Mouse (Mus musculus): ENCODE results near the gene Pkmyt1. TPM values are rescaled to one million over a fixed set of nuclear protein-coding genes. Genes with fewer than 3 reads are reported as not detected.

The Pkmyt1 gene
- polyA plus RNA-seq, 1 experiment from 2014 or later, result 67.6 TPM

DNA sequence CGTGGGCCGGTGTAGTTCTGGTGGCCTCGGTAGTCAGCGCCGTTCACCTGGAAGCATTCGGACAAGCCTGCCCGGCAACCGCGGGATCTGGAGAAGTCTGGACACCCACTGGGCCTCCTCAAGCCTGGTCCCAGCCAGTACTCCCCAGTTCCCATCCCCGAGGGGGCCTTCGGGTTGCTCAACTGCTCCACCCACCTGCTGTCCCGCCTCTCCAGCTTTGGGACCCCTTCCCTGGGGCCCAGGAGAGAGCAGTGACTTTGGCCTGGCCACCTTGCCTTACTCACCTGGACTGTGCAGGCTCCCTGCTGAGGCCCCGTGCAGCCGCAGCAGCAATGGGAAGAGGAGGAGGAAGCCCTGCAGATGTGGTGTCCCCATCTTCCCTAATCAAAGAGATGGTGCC lies 18.5 kb downstream of the Pkmyt1 start:
- Histone ChIP-seq H3K36me3 (no peaks in the 10 kb centered on the region; the same call in 1 of the 2 replicates), H3K27me3 (ENCODE audit: low read depth, poor library complexity, severe bottlenecking) (peaks cover 88% of the 10 kb centered on the region), H3K27ac (peak overlapping the region; percentile 19; the same call in 1 of the 2 replicates), H3K9me3 (replicated peaks) (no peaks in the 10 kb centered on the region), H3K4me3 (peak overlapping the region; percentile 43), H3K4me1 (peaks cover 64% of the 10 kb centered on the region)
- 2% methylated on average over 14 of the region's 14 CpGs for WGBS
- peak; percentile 43 for DNase-seq (ENCODE audit: low spot score)

- under 1% methylated on average over 43 of the region's 45 CpGs for WGBS
- peak; percentile 53 for DNase-seq (ENCODE audit: low spot score)
- no peaks in the 10 kb centered on the region for H3K9me3 ChIP-seq (replicated peaks)
These were observed 19.4 kb downstream of the Pkmyt1 start, which contains the start of gene Kremen2 for GRCm38 (mm10) chr17:23745301-23746251. Gene Kremen2 (minus strand): TSS chr17:23745833.

GRCm38 (mm10) chr17:23746311-23746710 lies 20.2 kb downstream of the Pkmyt1 start:
- Histone ChIP-seq H3K27me3 (ENCODE audit: low read depth, poor library complexity, severe bottlenecking) (peaks cover 71% of the 10 kb centered on the region), H3K4me3 (peak overlapping the region; percentile 43), H3K4me1 (peaks cover 53% of the 10 kb centered on the region), H3K9me3 (replicated peaks) (no peaks in the 10 kb centered on the region), H3K27ac (0 out of 2 replicates have a peak overlapping the region, but pooled peaks have one; percentile 40), H3K36me3 (peaks cover 2% of the 10 kb centered on the region)
- peak; percentile 46 for DNase-seq (ENCODE audit: low spot score)
- 2% methylated on average over 12 of the region's 12 CpGs for WGBS

More at GRCm38 (mm10) chr17:23745301-23746251, 19.4 kb downstream of the Pkmyt1 start, which contains the start of gene Kremen2:
- peaks cover 55% of the 10 kb centered on the region for H3K4me1 ChIP-seq
- H3K27ac ChIP-seq, result peak within 1 kb of the TSS; percentile 40; the same call in 1 of the 2 replicates
- no peaks in the 10 kb centered on the region; the same call in 1 of the 2 replicates for H3K36me3 ChIP-seq
- peak within 1 kb of the TSS; percentile 43 for H3K4me3 ChIP-seq
- H3K27me3 ChIP-seq (ENCODE audit: low read depth, poor library complexity, severe bottlenecking), result peaks cover 78% of the 10 kb centered on the region

DNA sequence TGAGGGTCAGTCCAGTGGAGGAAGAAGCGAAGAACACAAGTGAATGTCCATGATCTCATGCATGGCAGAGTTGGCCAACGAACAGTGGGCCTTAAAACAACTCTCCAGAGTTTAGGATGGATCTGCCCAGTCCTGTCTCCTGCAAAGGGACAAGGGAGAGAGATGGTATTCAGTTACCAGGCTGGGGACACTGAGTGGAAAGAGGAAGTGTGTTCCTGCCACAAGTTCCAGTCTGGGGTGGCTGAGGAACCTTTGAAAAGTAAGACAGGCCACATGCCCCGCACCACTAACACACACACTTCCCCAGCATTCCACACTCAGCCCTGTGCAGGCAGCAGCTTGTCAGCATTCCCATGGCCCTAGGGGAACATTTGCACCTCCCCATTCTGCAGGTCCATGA lies 20.6 kb downstream of the Pkmyt1 start:
- Histone ChIP-seq H3K4me3 (no peak overlapping the region), H3K9me3 (replicated peaks) (no peaks in the 10 kb centered on the region), H3K4me1 (peaks cover 51% of the 10 kb centered on the region), H3K36me3 (peaks cover 7% of the 10 kb centered on the region), H3K27ac (no peak overlapping the region), H3K27me3 (ENCODE audit: low read depth, poor library complexity, severe bottlenecking) (peaks cover 67% of the 10 kb centered on the region)
- 82% methylated on average over 3 of the region's 3 CpGs for WGBS
- DNase-seq (ENCODE audit: low spot score), result no peak

DNA sequence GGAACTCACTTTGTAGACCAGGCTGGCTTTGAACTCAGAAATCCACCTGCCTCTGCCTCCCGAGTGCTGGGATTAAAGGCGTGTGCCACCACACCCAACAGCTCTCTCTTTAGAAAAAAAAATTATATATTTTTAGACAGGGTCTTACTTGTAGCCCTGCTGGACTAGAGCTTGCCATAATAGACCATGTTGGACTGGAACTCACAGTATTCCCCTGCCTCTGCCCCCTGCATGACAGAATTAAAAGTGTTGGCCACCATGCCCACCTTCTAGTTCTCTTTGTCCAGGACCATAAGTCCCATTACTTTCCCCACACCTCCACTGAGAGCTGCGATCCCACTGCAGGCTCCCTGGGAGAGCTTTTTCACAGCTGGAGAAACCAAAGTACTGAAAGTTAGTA lies 21.3 kb downstream of the Pkmyt1 start:
- Histone ChIP-seq H3K4me1 (peaks cover 44% of the 10 kb centered on the region), H3K27me3 (ENCODE audit: low read depth, poor library complexity, severe bottlenecking) (peaks cover 60% of the 10 kb centered on the region), H3K36me3 (peaks cover 14% of the 10 kb centered on the region), H3K4me3 (no peak overlapping the region), H3K27ac (no peak overlapping the region), H3K9me3 (replicated peaks) (no peaks in the 10 kb centered on the region)
- WGBS, result 83% methylated on average over 3 of the region's 3 CpGs
- DNase-seq (ENCODE audit: low spot score), result no peak

GRCm38 (mm10) chr17:23748026-23748425 lies 21.9 kb downstream of the Pkmyt1 start:
- no peaks in the 10 kb centered on the region for H3K9me3 ChIP-seq (replicated peaks)
- H3K4me3 ChIP-seq, result no peak overlapping the region
- 38% methylated on average over 6 of the region's 6 CpGs for WGBS
- peaks cover 41% of the 10 kb centered on the region for H3K4me1 ChIP-seq
- peaks cover 20% of the 10 kb centered on the region for H3K36me3 ChIP-seq
- no peak for DNase-seq (ENCODE audit: low spot score)
- no peak overlapping the region for H3K27ac ChIP-seq
- peaks cover 54% of the 10 kb centered on the region for H3K27me3 ChIP-seq (ENCODE audit: low read depth, poor library complexity, severe bottlenecking)

GRCm38 (mm10) chr17:23748631-23749391 lies 22.7 kb downstream of the Pkmyt1 start:
- Histone ChIP-seq H3K9me3 (replicated peaks) (no peaks in the 10 kb centered on the region), H3K4me3 (peak overlapping the region; percentile 13; the same call in 1 of the 2 replicates), H3K27me3 (ENCODE audit: low read depth, poor library complexity, severe bottlenecking) (peaks cover 46% of the 10 kb centered on the region), H3K36me3 (peaks cover 27% of the 10 kb centered on the region), H3K4me1 (peaks cover 41% of the 10 kb centered on the region), H3K27ac (0 out of 2 replicates have a peak overlapping the region, but pooled peaks have one; percentile 4)
- DNase-seq (ENCODE audit: low spot score), result peak; percentile 68
- WGBS, result 39% methylated on average over 10 of the region's 10 CpGs

- H3K27me3 ChIP-seq (ENCODE audit: low read depth, poor library complexity, severe bottlenecking), result peaks cover 38% of the 10 kb centered on the region
- peaks cover 35% of the 10 kb centered on the region for H3K36me3 ChIP-seq
- 0 out of 2 replicates have a peak overlapping the region, but pooled peaks have one; percentile 4 for H3K27ac ChIP-seq
- H3K4me3 ChIP-seq, result peak overlapping the region; percentile 13; the same call in 1 of the 2 replicates
- no peaks in the 10 kb centered on the region for H3K9me3 ChIP-seq (replicated peaks)
- H3K4me1 ChIP-seq, result peaks cover 37% of the 10 kb centered on the region
- DNase-seq (ENCODE audit: low spot score), result no peak
- WGBS, result 85% methylated on average over 11 of the region's 11 CpGs
These were observed 23.5 kb downstream of the Pkmyt1 start for GRCm38 (mm10) chr17:23749400-23750191.

DNA sequence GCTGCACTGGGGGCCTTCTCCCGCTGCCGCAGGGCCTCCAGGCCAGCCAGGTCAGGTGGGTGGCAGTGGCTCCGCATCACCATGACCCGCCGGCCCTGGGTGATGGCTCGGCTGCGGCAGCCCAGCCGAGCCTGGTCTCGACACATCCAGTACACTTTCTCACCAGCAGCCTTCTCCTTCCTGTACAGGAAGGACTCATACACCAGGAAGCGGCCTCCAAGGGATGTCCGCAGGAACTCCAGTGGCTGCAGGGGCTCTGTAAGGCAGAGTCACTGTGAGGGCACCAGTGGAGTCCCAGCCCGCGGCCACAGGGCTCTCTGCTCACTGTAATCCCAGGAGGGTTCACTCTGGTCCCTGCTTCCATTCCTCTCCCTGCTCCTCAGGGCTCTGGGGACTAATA lies 29.6 kb downstream of the Pkmyt1 start:
- WGBS, result 96% methylated on average over 13 of the region's 13 CpGs
- Histone ChIP-seq H3K27me3 (ENCODE audit: low read depth, poor library complexity, severe bottlenecking) (no peaks in the 10 kb centered on the region), H3K4me3 (no peak overlapping the region), H3K4me1 (no peaks in the 10 kb centered on the region), H3K36me3 (peaks cover 96% of the 10 kb centered on the region), H3K27ac (no peak overlapping the region), H3K9me3 (replicated peaks) (no peaks in the 10 kb centered on the region)
- DNase-seq (ENCODE audit: low spot score), result no peak

DNA sequence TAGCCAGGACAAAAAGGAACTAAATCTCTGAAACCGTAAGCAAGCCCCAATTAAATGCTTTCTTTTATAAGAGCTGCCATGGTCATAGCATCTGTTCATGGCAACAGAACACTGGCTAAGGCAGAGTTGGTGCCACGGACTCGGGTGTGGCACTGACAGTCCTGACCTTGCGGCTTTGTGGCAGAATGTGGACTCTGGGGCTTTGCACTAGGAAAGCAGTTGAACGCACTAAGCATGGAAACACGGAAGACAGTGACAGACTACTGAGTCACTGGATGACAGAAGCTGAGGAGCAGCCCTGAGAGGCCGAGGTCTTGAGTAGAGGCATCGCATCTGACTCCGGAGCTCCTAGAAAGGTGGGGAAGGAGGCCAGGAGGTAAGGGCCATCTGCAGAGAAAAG lies 31.4 kb downstream of the Pkmyt1 start:
- Histone ChIP-seq H3K4me3 (no peak overlapping the region), H3K27ac (no peak overlapping the region), H3K27me3 (ENCODE audit: low read depth, poor library complexity, severe bottlenecking) (no peaks in the 10 kb centered on the region), H3K36me3 (peaks cover 100% of the 10 kb centered on the region), H3K4me1 (no peaks in the 10 kb centered on the region), H3K9me3 (replicated peaks) (no peaks in the 10 kb centered on the region)
- WGBS, result 93% methylated on average over 9 of the region's 9 CpGs
- no peak for DNase-seq (ENCODE audit: low spot score)

DNA sequence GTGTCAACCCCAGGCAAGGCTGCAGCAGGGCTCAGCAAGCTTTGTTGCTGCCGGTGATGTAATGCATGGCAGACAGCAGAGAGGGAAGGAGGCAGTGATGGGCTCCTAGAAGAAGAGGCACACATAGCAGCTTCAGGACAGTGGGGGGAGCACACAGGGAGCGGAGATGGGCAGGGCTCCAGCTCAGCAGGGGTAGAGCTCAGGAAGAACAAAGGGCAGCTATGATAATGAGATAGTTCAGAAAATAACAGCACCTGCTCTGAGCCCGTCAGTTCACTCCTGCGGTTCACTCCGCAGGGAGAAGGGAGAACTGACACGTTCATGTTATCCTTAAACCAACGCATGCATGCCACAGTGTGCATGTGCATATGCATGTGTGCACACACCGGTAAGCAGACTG lies 32.7 kb downstream of the Pkmyt1 start:
- no peaks in the 10 kb centered on the region for H3K9me3 ChIP-seq (replicated peaks)
- 86% methylated on average over 8 of the region's 8 CpGs for WGBS
- no peak for DNase-seq (ENCODE audit: low spot score)
- H3K27me3 ChIP-seq (ENCODE audit: low read depth, poor library complexity, severe bottlenecking), result no peaks in the 10 kb centered on the region
- H3K4me1 ChIP-seq, result no peaks in the 10 kb centered on the region
- H3K27ac ChIP-seq, result no peak overlapping the region
- no peak overlapping the region for H3K4me3 ChIP-seq
- peaks cover 100% of the 10 kb centered on the region for H3K36me3 ChIP-seq

DNA sequence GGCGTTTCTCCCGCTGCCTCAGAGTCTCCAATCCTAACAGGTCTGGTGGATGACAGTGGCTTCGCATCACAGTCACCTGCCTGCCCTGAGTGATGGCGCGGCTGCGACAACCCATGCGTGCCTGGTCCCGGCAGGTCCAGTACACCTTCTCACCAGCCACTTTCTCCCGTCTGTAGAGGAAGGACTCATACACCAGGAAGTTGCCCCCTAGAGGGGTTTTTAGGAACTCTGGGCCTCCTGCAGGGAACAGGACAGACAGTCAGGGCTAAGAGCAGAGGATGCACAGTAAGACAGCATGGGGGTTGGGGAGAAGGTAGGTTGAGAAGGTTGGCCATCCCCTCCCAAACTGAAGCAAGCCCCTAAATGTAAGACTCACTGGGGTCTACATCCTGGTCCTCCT lies 34.1 kb downstream of the Pkmyt1 start:
- Histone ChIP-seq H3K4me3 (no peak overlapping the region), H3K9me3 (replicated peaks) (no peaks in the 10 kb centered on the region), H3K27me3 (ENCODE audit: low read depth, poor library complexity, severe bottlenecking) (no peaks in the 10 kb centered on the region), H3K27ac (no peak overlapping the region), H3K36me3 (peaks cover 94% of the 10 kb centered on the region), H3K4me1 (no peaks in the 10 kb centered on the region)
- WGBS, result 94% methylated on average over 9 of the region's 9 CpGs
- no peak for DNase-seq (ENCODE audit: low spot score)

Measured in limb, embryonic 10.5 days (tissue).